Mouse (Mus musculus): Measurements from ENCODE around the gene Csnk1g2.
A peak's percentile ranks its signal among the peaks of the same experiment; 100 is the strongest.

Gene Csnk1g2

GRCm38 (mm10) chr10:80622661-80623456 is at the start of gene Csnk1g2:
TSS of gene Csnk1g2 (plus strand) at chr10:80622838.
- peak; percentile 56 for DNase-seq

GRCm38 (mm10) chr10:80573944-80574343 is 48.7 kb upstream of the Csnk1g2 start:
- DNase-seq, result no peak

GRCm38 (mm10) chr10:80574896-80575295 is 47.7 kb upstream of the Csnk1g2 start:
- no peak for DNase-seq

- no peak for DNase-seq
Observed at GRCm38 (mm10) chr10:80575925-80576324, 46.7 kb upstream of the Csnk1g2 start.

- DNase-seq, result peak; percentile 57
Observed at GRCm38 (mm10) chr10:80576351-80577194, 46.1 kb upstream of the Csnk1g2 start.

GRCm38 (mm10) chr10:80577195-80578130 is 45.2 kb upstream of the Csnk1g2 start, which contains the start of gene Klf16:
TSS of gene Klf16 (minus strand) at chr10:80577321.
- DNase-seq, result peak; percentile 98

GRCm38 (mm10) chr10:80578131-80578750 is 44.4 kb upstream of the Csnk1g2 start:
- peak; percentile 91 for DNase-seq

GRCm38 (mm10) chr10:80578911-80579310 is 43.7 kb upstream of the Csnk1g2 start:
- peak; percentile 86 for DNase-seq

- DNase-seq, result no peak
Observed at GRCm38 (mm10) chr10:80583047-80583446, 39.6 kb upstream of the Csnk1g2 start.

GRCm38 (mm10) chr10:80584045-80584488 is 38.6 kb upstream of the Csnk1g2 start:
- DNase-seq, result no peak

GRCm38 (mm10) chr10:80584642-80585552 is 37.7 kb upstream of the Csnk1g2 start:
- DNase-seq, result no peak

GRCm38 (mm10) chr10:80585581-80585980 is 37.1 kb upstream of the Csnk1g2 start:
- DNase-seq, result no peak

GRCm38 (mm10) chr10:80586407-80587304 is 36.0 kb upstream of the Csnk1g2 start:
- no peak for DNase-seq

GRCm38 (mm10) chr10:80587305-80587657 is 35.4 kb upstream of the Csnk1g2 start:
- DNase-seq, result peak; percentile 74

- peak; percentile 57 for DNase-seq
Observed at GRCm38 (mm10) chr10:80589127-80589878, 33.3 kb upstream of the Csnk1g2 start.

GRCm38 (mm10) chr10:80589879-80590854 is 32.5 kb upstream of the Csnk1g2 start, which contains the start of gene Abhd17a:
TSS of gene Abhd17a (minus strand) at chr10:80590341.
- peak; percentile 98 for DNase-seq

- DNase-seq, result no peak
Observed at GRCm38 (mm10) chr10:80596318-80596717, 26.3 kb upstream of the Csnk1g2 start.
